Mouse (Mus musculus) liver, adult (tissue): ENCODE measurements around the gene Pml.

Source experiments
- GATA4 ChIP-seq: IDR thresholded peaks from 2 replicates; pipeline ENCODE4 v1.6.1; 2014; ENCODE audit warnings: mild to moderate bottlenecking, low read length; ENCODE audit not compliant: insufficient replicate concordance

Gene Pml

GRCm38 (mm10) chr9:58275797-58276196 is 26.2 kb upstream of the Pml start:
- TF ChIP-seq GATA4, result no peak

GRCm38 (mm10) chr9:58275115-58275774 is 25.7 kb upstream of the Pml start:
- TF ChIP-seq GATA4, result no peak

GRCm38 (mm10) chr9:58274626-58275025 is 25.0 kb upstream of the Pml start:
- no peak for TF ChIP-seq GATA4

GRCm38 (mm10) chr9:58274101-58274604 is 24.6 kb upstream of the Pml start:
- TF ChIP-seq GATA4, result no peak

- no peak for TF ChIP-seq GATA4
Measured at GRCm38 (mm10) chr9:58272855-58273254, 23.3 kb upstream of the Pml start.

GRCm38 (mm10) chr9:58272068-58272541 is 22.5 kb upstream of the Pml start:
- no peak for TF ChIP-seq GATA4

GRCm38 (mm10) chr9:58271109-58271508 is 21.5 kb upstream of the Pml start:
- no peak for TF ChIP-seq GATA4

- TF ChIP-seq GATA4, result no peak
Measured at GRCm38 (mm10) chr9:58270081-58270480, 20.5 kb upstream of the Pml start.

- no peak for TF ChIP-seq GATA4
Measured at GRCm38 (mm10) chr9:58268384-58269313, 19.1 kb upstream of the Pml start.

GRCm38 (mm10) chr9:58267046-58267445 is 17.5 kb upstream of the Pml start:
- TF ChIP-seq GATA4, result no peak

GRCm38 (mm10) chr9:58266571-58267011 is 17.0 kb upstream of the Pml start:
- no peak for TF ChIP-seq GATA4

- no peak for TF ChIP-seq GATA4
Measured at GRCm38 (mm10) chr9:58265368-58265767, 15.8 kb upstream of the Pml start.

- no peak for TF ChIP-seq GATA4
Measured at GRCm38 (mm10) chr9:58262507-58262906, 12.9 kb upstream of the Pml start.

GRCm38 (mm10) chr9:58255704-58256685 is 6.4 kb upstream of the Pml start:
- TF ChIP-seq GATA4, result no peak

- TF ChIP-seq GATA4, result no peak
Measured at GRCm38 (mm10) chr9:58255105-58255504, 5.5 kb upstream of the Pml start.
